Mouse (Mus musculus) cerebellum, postnatal 14 days (tissue): ENCODE data around the gene Chadl.
"Not testable (repeated sequence)": the region's sequence is repeated elsewhere in the genome, so short reads cannot be mapped to it uniquely, and the experiment has no call there.

Experiments
- DNase-seq, 2 experiments: peaks; one replicate each; pipeline ENCODE4 v3.0.0; 2021; ENCODE audit warnings: mixed read lengths in 2 of 2

The Chadl gene

DNA sequence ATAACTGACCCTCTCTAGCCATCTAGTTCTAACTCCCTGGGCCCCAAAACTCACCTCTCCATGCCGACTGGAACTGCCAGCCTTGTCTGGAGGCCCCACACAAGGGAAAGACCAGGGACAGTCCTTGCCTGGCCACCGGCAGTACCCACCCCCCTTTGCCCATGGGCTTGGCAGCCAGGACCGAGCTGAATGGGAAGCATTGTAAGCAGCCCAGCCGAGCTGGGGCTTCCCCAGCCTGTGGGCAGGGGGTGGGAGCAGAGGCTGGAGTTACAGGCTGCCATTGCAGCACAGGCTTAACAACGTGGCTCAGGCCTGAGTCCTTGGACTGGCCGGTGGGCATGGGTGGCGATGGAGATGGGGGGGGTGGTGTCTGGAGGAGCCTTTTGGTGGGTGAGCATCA is at the start of gene Chadl:
Gene Chadl (minus strand): TSS at position 113 of the 400 bp plus-strand sequence.
- DNase-seq, result peak; percentile 28 to 34

DNA sequence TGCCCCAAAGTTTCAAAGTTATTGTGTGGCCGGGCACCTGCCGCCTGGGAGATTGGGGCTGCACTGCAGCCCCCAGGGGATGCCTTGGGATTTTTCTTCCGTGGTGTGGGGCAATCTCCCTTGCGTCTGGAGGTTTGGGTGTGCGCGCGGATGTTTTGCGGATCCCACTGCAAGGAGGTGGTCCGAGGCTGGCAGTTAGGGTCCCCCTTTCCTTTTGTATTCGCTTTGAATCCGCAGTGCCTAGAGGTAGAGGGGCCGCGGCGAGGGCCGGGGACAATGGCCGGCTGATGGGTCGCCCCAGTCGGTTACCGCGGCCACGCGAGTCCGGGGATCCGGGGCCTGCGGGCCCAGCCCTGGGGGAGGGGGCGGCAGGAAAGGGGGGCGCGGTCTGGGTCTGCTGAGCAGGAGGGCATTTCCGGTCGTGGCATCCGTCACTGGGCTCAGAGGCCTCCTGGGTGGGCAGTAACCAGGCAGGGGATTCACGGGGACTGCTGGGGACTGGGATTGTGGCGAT is 48.6 kb upstream of the Chadl start:
- DNase-seq, result peak; percentile 82

DNA sequence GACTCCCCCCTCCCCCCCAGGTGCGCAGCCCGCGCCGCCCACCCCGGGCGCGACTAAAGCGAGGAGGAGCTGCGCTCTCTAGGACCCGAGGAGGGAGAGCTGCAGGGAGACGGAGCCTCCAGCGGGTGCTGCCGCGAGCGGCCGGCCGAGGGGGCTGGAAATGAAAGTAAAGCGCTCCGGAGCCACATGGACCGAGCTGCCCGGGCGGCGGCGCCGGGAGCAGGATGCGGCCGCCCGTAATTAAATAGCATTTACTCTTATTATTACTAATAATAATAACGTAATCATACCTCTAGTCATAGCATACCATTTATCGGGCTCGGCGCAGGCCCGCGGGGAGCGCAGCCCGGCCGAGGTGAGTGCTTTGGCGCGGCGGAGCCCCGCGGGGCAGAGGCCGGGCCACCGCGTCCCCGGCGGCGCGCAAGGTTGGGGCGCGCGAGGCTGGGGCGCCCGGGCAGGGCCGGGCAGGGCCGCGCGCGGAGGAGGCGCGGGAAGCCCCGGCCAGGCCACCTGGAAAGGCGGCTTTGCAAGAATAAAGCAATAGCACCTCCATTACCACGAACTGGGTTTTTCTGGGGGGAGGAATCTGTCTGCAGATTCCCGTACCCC is 48.0 kb upstream of the Chadl start, which contains the start of the genes Zc3h7b and Rangap1:
Gene Zc3h7b (plus strand): TSS at position 66 of the 609 bp plus-strand sequence.
Gene Rangap1 (minus strand): TSS at position 539 of the 609 bp plus-strand sequence.
- DNase-seq, result peak; percentile 79

DNA sequence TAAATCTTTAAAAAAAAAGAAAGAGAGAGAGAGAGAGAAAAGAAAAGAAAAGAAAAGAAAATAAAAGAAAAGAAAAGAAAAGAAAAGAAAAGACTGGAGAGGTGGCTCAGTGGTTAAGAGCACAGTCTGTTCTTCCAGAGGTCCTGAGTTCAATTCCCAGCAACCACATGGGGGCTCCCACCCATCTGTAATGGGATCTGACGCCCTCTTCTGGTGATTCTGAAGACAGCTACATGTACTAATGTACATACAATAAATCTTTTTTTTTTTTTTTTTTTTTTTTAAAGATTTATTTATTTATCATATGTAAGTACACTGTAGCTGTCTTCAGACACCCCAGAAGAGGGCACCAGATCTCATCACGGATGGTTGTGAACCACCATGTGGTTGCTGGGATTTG is 45.3 kb upstream of the Chadl start:
- DNase-seq, result not testable (repeated sequence)

DNA sequence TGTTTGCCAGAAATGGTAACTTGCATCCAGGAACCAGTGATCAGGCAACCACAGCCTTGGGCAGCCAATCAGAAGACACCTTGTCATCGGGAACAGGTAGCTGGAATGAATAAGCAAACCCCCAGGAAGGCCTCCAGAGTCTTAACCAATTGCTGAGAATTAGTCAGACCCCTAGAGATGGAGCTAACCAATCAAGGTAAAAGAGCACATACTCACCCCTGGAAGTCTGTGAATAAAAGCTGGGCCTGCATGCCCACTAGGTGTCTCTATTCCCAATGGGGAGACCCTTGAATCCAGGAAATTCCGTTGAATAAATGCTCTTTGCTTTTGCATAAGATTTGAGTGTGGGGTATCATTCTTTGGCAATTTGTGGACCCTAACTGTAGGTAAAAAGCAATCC is 42.8 kb upstream of the Chadl start:
- no peak for DNase-seq

DNA sequence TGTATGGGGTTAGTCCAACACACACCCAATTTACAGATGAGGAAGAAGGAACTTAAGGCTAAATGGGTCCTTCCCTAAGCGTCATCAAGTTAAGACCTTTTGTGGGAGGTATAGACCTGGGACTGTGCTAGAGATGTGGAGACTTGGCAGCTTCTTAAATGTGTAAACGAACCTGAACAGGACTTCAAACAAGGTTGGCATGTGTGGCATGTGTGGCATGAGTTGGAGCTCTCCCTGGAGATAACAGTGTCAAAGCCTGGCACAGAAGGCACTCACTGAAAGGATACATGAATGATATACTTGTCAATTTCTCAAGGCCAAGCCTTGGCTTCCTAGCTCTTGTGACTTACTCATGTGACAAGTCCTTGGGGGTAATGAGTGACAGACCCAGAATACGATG is 42.2 kb upstream of the Chadl start:
- no peak for DNase-seq

DNA sequence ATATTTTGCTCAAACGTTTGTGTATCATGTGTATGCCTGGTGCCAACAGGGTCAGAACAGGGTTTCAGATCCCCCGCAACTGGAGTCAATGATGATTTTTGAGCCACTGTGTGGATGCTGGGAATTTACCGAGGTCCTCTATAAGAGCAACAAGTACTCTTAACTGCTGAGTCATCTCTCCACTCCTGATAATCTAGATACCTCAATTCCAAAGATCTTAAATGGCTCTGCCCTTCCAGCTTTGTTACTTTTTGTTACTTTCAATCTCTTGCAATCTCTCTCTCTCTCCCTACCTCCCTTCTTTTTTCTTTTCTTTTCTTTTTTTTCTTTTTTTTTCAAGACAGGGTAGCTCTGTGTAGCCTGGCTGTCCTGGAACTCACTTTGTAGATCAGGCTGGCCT is 38.0 kb upstream of the Chadl start:
- no peak for DNase-seq

DNA sequence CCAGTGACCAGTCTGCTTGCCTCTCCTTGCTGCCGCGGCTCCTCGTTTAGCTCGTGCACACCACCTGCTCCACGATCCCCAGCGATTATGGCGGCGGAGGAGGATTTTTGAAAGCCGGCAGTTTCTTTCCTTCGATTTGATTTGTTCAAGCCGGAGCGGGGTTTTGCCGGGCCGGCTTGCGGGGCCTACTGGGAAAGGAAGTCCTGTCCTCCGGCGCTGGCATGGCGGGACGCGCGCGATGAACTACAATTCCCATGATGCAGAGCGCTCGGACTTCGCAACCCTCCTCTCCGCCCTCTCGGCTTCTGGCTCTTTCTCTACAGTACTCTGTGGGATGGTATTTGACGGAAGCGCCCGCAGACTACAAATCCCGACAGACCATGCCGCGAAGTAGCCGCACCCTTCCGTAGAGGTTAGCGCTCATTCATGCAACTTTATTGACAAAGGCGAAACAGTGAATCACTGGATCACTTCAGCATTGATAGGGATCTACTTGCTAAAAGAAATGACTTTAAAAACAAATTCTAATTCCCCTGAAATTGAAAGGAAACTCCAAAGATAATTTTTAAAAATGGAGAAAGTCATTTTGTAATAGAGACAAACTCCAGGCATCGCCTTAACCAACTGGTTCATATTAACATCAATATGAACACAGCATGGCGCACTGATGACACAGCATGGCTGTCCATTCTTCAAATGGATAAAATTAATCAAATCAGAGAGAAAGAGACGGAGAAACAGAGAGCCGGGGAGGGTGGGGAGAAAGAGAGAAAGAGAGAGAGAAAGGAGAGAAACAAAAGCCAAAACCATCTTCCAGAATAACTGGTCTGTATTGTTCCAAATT is 32.9 kb upstream of the Chadl start:
- peak; percentile 97 to 99 for DNase-seq

DNA sequence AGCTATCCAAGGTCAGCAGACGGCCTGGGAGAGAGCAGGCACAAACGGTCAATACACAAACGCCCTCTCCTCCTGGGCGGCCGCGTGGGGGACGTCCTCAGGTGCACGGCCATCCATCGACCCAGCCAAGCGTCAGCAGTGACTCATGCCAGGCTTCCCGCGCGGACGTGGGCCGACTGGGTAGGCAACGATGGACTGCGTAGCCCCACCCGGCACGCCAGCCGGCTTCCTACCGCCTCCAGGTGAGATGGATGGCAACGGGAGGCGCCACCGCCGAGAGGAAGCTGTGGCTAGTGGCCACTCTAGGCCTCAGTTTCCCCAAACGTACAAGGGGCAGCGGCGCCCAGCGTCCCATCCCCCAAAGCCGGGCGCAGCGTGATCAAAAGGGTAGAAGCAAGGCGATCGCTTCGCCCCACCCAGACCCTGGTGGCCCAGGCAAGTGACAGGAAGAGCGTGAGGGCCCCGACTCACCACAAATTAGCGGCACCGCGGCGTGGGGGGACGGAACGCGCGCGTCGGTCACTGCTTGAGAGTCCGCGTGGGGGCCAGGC is 32.2 kb upstream of the Chadl start:
- peak; percentile 53 to 62 for DNase-seq

DNA sequence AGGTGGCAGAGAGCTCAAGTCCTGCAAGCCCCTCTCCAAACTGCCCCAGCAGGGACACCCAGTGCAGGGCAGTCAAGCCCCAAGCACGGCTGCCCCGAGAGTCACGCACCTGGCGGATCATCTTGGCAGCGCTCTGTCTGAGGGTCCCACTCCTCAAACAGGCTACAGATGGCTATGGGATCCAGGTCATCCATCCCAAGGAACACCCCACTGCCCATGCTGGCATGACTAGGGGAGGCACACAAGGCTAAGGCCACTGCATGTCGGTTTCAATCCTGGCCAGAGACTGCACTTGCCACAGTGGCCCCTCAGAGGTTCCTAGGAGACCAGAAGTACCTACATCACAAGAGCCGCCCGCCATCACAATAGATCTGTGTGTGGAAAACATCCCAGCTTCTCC is 28.9 kb upstream of the Chadl start:
- no peak for DNase-seq

DNA sequence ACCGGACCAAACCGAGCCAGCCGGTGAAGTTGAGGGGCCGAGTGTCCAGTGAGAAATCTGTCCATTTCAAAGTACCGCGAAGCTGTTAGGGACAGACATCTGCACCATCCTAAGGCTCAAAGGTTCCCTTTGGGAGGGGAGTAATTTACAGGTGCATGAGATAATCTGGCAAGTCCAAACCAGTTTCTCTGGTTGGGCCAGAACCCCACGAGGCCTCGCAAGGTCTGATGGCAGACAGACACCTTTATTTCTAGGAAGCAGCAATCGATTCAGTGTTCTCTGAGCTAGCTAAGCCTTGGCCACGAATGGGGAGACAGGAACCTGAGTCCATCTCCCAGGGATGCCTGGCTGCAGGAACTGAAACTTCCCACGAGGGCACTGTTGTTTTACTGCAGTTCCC is 26.6 kb upstream of the Chadl start:
- no peak for DNase-seq

DNA sequence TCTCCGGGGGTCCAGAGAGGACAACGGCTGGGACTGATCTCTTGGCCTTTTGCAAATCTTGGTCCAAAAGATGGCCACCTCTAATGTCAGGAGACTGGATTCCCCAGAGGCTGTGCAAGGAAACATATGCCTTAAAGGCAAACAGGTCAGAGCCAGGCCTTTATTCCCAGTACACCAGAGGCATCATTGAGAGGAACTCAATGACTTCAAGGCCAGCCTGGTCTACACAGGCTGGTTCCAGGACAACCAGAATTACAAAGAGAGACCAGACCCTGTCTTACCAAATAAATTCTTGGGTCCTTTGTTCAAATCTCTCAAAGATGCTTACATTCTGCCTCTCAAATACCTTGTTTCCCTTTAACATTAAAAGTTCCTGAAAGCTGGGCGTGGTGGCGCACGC is 25.3 kb upstream of the Chadl start:
- no peak for DNase-seq

DNA sequence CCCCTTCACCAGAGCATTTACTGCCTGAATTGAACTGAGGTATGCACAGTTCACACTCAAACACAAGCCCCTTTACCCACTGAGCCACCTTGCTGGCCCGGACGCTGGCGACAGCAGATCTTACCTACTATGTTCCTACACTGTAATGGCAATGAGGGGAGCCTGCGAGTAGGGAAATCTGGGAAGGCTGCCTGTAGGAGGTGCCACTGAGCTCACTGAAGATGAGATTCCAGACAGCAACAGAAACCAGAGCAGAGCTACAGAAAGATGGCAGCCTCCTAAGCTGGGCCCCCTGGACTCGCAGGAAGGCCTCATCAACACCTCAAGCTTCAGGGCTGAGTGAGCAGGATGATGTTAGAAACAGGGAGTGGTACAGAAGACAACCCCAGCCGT is 22.0 kb upstream of the Chadl start:
- no peak for DNase-seq

DNA sequence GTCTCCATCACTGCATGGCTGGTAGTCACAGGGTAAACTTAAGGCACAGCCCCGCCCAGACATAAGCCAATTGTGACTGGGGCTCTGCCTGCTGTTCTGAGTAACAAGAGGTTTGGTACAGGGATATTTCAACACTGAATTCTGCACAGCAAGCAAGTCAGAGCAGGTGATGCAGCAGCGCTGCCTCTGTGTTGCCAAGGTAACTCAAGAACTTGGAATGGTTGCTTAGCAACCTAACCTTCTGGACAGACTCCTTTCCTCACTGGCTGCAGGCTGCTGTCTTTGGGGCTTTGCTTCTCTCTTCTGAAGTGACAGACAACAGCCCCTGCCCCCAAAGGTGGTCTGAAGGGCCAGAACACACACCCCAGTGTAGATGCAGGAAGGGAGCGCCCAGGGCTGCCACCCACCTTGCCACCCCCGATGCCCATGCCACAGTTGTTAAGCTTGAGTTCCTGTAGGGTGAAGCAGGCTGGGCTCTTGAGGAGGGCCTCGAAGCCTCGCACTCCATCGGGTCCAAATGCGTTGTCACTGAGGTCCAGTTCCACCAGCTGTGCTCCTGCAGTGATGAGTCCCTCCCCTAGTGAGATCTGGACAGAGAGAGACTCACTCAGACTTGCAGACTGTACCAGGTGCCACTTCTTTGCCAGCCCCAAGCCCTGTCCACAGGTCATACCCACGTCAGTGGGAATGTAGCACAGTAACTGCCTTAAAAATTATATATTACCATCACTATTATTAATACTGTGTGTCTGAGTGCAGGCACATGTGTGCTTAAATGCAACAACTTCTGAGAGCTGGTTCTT is 21.4 kb upstream of the Chadl start:
- DNase-seq, result no peak

DNA sequence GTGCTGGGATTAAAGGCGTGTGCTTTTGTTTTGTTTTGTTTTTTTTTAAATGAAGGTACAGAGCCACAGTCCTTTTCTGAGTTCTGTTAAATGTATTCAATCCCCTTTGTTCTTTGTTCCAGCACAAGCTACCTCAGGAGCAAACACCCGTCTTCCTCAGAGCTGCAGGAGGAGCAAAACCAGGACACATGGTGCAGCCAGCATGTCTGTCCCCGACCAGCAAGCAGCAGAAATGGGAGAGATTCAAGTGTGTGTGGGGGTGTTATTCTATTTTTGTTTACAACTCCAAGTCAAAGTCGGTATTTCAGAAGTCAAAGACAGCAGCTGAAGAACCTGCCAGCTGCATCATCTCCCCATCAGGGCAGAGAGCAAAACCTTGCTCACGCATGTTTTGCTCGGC is 16.7 kb upstream of the Chadl start:
- no peak for DNase-seq

DNA sequence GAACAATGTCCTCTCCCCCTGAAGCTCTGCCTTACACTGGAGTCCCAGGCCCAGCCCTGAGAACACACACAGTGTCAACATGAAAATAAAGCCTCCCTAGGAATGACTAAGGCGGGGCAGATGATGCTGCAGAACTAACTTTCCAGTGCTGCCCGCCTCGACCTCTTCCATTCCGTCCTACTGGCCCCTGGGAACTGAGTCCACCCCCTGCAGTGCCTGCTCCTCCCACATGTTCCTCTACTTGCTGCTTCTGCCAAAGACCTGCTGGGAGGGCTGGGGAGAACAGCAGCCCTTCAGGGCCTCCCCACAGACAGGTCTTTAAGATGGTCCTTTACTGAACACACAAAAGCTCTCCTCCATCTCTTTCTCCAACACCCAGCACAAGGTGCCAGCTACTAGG is 13.7 kb upstream of the Chadl start:
- no peak for DNase-seq

DNA sequence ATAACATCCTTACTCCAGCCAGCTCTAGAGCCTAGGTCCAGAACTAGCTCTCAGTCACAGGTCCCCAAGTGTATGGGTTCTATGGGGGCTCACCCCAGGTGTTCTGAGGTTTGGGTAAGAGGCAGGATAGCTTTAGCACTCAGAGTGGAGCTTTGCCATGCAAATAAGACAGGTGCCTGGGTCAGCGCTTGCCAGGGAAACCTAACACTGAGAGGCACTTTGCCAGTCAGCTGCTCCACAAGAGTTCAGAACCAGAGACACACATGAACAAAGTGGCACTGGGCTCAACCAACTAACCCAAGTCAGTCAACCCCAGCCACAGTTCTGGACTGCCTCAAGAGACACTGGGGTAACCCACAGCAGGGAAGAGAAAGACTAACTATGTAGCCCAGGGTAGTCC is 12.6 kb upstream of the Chadl start:
- no peak for DNase-seq

DNA sequence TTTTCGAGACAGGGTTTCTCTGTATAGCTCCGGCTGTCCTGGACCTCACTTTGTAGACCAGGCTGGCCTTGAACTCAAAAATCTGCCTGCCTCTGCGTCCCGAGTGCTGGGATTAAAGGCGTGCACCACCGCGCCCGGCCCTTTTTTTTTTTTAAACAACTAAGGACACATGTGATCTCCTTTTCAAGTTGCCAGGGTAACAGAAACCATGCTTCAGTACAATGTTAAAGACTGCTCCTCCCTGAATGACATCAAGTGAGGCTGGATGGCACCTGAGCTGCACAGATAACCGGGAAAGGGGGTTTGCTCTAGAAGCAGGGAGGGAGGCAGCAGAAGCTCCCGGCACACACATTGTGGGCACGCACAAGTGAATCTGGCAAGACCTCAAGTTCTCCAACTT is 11.9 kb upstream of the Chadl start:
- DNase-seq, result no peak

DNA sequence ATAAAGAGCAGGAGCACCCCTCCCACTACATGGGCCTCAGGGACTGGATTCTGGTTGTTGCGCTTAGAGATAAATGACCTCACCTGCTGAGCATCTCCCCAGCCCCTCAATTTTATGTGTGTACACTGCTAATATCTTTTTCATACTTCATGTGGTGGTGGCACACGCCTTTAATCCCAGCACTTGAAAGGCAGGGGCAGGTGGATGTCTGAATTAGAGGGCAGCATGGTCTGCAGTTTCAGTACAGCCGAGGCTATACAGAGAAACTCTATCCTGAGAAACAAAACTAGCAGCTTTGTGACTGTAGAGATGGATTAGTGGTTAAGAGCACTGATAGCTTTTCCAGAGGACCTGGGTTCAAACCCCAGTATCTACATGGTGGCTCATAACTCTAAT is 6.0 kb upstream of the Chadl start:
- DNase-seq, result no peak

DNA sequence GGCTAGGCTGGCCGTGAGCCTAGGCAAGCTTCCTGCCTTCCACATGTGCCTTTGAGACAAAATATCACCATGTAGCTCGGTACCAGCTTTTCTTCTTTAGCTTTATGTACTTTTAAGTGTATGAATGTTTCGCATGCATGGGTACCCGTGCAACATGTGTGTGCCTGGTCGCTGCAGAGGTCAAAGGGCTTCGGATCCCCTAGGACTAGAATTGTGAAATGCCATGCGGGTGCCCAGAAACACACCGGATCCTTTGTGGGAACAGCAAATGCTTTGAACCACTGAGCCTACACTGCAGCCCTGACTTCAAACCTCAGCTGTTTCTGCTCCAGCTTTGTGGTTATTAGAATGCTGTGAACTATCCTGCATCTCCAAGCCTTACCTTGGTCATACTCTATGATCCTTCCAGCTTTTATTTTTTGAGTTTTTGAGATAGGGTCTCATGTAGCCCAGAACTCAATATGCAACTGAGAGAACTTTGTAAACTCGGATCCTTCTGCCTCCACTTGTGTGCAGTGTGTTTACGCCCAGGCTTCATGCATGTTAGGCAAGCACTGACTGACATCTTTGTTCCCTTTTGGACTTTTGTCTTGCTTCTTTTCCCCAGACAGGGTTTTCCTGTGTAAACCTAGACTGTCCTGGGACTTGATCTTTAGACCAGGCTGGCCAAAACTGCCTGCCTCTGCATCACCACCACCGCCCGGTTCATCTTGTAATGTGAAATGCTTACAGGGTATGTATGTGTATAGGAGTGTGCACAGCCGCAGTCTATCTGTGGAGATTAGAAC is 5.4 kb upstream of the Chadl start:
- no peak for DNase-seq

DNA sequence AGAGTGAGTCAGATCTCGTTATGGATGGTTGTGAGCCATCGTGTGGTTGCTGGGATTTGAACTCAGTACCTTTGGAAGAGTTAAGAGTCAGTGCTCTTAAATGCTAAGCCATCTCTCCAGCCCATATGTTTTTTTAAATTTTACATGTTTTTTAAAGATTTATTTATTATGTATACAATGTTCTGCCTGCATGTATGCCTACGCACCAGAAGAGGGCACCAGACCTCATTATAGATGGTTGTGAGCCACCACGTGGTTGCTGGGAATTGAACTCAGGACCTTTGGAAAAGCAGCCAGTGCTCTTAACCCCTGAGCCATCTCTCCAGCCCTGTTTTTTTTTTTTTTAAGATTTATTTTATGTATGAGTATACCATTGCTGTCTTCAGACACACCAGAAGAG is 4.3 kb upstream of the Chadl start:
- DNase-seq, result not testable (repeated sequence)

DNA sequence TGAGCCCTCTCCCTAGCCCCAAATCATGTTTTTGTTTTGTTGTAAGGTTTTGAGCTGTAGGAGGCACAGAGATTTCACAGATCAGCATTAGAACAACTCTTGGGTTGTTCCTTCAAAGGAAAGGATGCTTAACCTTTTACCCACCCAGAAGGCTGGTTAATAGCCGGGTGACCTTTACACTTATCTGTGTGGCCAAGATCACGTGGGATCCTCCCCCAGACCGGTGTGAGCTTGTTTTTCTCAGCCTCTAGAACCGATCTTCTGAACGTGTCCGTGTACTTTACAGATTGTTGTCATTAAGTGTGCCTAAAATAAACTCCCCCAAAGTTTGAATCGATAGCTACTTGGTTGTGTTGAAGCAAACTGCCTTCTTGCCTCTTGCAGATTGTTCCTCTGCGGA is 3.5 kb upstream of the Chadl start:
- DNase-seq, result no peak
